Mouse (Mus musculus) kidney, adult 2 months (tissue): ENCODE results near the gene Unc45b. TPM values are rescaled to one million over a fixed set of nuclear protein-coding genes. Genes with fewer than 3 reads are reported as not detected.

ENCODE experiments used
- DNase-seq: peaks from one replicate; pipeline ENCODE4 v3.0.0; 2021
- H3K27ac ChIP-seq: fragments of 200-500 bp; 2 replicates; pipeline ENCODE4 v1.5.1; 2012; ENCODE audit warnings: low read depth, low read length, control low read depth, inconsistent platforms; ENCODE audit not compliant: insufficient read depth
- H3K27me3 ChIP-seq: fragments of 200-500 bp; replicated peaks from 2 replicates; pipeline ENCODE4 v1.6.1; 2012; ENCODE audit warnings: mild to moderate bottlenecking, moderate library complexity, low read length, inconsistent platforms; ENCODE audit not compliant: control insufficient read depth, insufficient read depth
- H3K36me3 ChIP-seq: fragments of 200-500 bp; 2 replicates; pipeline ENCODE4 v1.6.1; 2012; ENCODE audit warnings: mild to moderate bottlenecking, moderate library complexity, low read length, inconsistent platforms; ENCODE audit not compliant: control insufficient read depth, insufficient read depth
- H3K4me1 ChIP-seq: fragments of 200-500 bp; 2 replicates; pipeline ENCODE4 v1.6.1; 2011; ENCODE audit warnings: low read length; ENCODE audit not compliant: control insufficient read depth, insufficient read depth
- H3K4me3 ChIP-seq: fragments of 200-500 bp; 2 replicates; pipeline ENCODE4 v1.5.1; 2011; ENCODE audit warnings: mild to moderate bottlenecking, low read depth, low read length, control low read depth; ENCODE audit not compliant: insufficient read depth
- CTCF ChIP-seq: fragments of 200-500 bp; conservative IDR thresholded peaks from 2 replicates; pipeline ENCODE4 v1.5.1; 2011; ENCODE audit warnings: low read depth, mild to moderate bottlenecking, control low read depth, low read length, moderate library complexity, mixed read lengths; ENCODE audit not compliant: insufficient read depth, insufficient read length
- POLR2A ChIP-seq: fragments of 200-500 bp; IDR thresholded peaks from one replicate; pipeline ENCODE4 v1.6.1; 2011; ENCODE audit warnings: low read depth, low read length, control low read depth
- WGBS: fragments of 180-500 bp; shearing (Covaris S2); methylation state at CpG from one replicate; pipeline ENCODE4 v1.1.7; 2018; 5-methylcytosine and 5-hydroxymethylcytosine counted together
- polyA plus RNA-seq: library from polyadenylated mRNA; depleted of rRNA; stranded (reverse); fragments of >200 nt; gene quantifications from 2 replicates; pipeline ENCODE4 v1.2.3, GENCODE M21; 2012; rRNA removed

Gene Unc45b
- polyA plus RNA-seq = 5.0 and 7.9 TPM in 2 replicates

DNA sequence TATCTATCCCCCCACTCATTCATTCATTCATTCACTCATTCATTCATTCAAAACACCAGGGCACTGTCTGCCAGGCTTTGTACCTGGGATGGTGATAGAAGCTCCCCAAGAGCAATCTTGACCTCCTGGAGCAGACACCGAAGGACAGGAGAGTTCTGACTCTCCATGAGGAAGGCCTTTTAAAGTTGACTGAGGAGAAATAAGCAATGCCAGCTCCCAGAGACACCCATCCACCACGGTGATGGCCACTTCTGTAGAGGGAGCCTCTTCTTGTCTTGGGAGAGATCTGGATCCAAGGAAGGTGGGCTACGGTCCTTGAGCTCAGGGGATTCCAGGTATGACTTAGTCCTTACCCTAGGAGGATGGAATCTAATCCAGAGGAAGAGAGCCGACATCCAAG is at the start of gene Unc45b:
Gene Unc45b (plus strand): TSS at position 301 of the 400 bp plus-strand sequence.
- Histone ChIP-seq H3K27me3 (no peaks in the 10 kb centered on the region; the same call in 1 of the 2 replicates), H3K4me1 (no peaks in the 10 kb centered on the region; the same call in 1 of the 2 replicates), H3K27ac (no peak within 1 kb of the TSS), H3K4me3 (no peak within 1 kb of the TSS), H3K36me3 (no peaks in the 10 kb centered on the region)
- WGBS = 92% methylated on average over 4 of the region's 4 CpGs
- TF ChIP-seq POLR2A = no peak
- no peak for TF ChIP-seq CTCF
- no peak for DNase-seq

DNA sequence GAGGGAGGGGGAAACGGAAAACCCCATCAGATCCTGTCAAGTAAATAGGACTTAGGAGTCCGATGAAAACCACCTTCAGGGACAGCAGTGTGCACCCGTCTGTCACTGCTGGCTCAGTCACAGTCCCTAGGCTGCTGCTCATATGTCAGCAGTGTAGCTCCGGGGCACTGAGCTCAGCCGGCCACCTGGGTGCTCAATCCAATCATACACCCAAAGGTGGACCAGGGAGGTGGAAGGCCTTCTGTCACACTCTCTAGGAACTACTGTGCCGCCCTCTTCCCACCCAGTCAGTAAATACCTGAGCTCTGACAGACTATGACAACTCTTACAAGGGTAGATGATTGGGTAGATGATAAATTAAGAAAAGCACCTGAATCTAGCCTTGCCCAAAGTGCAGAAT is 49.6 kb upstream of the Unc45b start:
- H3K4me3 ChIP-seq = no peak overlapping the region
- no peak for DNase-seq
- H3K27ac ChIP-seq = no peak overlapping the region
- TF ChIP-seq CTCF = no peak
- TF ChIP-seq POLR2A = no peak
- H3K36me3 ChIP-seq = no peaks in the 10 kb centered on the region
- WGBS = 64% methylated on average over 6 of the region's 6 CpGs
- peaks cover 37% of the 10 kb centered on the region for H3K4me1 ChIP-seq
- no peaks in the 10 kb centered on the region for H3K27me3 ChIP-seq

DNA sequence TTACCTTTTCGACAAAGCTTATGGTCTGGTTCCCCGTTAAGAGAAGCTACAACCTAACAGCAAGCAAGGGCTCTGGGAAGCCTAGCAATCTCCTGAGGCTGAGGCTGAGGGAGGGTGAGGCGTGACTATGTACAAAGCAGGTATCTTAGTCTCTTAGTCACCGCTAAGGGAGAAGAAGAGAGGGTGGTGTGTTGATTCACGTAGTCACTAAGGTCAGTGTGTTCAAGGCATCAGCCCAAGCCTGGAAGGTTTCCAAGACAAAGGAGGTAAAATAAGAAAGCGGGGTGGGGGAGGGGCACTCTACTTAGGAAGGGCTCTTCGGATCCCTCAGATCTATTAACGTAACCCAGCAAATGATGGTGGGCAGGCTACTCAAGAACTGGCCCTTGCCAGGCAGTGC is 48.8 kb upstream of the Unc45b start:
- Histone ChIP-seq H3K36me3 (no peaks in the 10 kb centered on the region), H3K4me3 (no peak overlapping the region), H3K27ac (no peak overlapping the region), H3K27me3 (no peaks in the 10 kb centered on the region), H3K4me1 (peaks cover 33% of the 10 kb centered on the region)
- no peak for TF ChIP-seq POLR2A
- TF ChIP-seq CTCF = no peak
- 45% methylated on average over 8 of the region's 8 CpGs for WGBS
- peak; percentile 68 for DNase-seq

DNA sequence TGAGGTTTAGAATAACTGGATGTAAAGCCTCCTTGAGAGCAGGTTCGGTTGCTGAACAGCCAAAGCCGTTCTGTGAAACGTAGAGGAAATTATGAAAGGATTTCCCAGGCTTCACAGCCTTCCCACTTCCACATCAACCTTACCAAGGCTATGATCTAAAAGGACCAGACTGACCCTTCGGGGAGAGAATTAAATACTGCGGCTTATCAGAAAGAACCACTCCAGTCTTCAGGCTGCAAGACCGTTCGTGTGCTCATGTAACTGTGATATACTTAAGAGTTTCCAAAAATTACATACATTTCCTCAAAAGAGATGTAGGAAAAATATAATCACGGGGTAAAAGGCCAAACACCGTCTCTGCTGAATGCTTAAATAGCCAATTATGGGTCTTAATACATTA is 47.7 kb upstream of the Unc45b start:
- H3K36me3 ChIP-seq = no peaks in the 10 kb centered on the region
- WGBS = 90% methylated on average over 9 of the region's 9 CpGs
- H3K4me3 ChIP-seq = no peak overlapping the region
- DNase-seq = no peak
- no peaks in the 10 kb centered on the region for H3K27me3 ChIP-seq
- peaks cover 28% of the 10 kb centered on the region; the same call in 1 of the 2 replicates for H3K4me1 ChIP-seq
- H3K27ac ChIP-seq = no peak overlapping the region
- TF ChIP-seq POLR2A = no peak
- TF ChIP-seq CTCF = no peak

DNA sequence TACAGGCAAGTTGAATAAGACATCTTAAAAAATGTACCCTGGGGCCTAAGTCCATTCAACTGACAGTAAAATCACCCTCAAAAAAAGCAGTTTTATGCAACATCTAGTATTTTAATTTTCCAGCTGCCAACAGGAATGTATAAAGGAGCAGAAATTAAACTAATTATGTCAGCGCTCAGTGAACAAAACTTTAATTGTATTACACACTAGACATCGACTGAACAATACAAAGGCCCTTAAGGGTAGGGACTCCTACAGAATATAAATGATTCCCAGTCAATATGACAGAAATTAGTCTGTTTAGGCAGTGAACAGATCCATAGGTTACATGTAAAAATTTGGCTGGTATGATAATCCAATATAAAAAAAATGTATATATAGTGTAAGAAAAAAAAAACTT is 47.3 kb upstream of the Unc45b start:
- H3K4me3 ChIP-seq = no peak overlapping the region
- H3K36me3 ChIP-seq = no peaks in the 10 kb centered on the region
- 83% methylated on average over 2 of the region's 2 CpGs for WGBS
- H3K27ac ChIP-seq = no peak overlapping the region
- TF ChIP-seq CTCF (no peak), POLR2A (no peak)
- peaks cover 25% of the 10 kb centered on the region; the same call in 1 of the 2 replicates for H3K4me1 ChIP-seq
- no peak for DNase-seq
- H3K27me3 ChIP-seq = no peaks in the 10 kb centered on the region

DNA sequence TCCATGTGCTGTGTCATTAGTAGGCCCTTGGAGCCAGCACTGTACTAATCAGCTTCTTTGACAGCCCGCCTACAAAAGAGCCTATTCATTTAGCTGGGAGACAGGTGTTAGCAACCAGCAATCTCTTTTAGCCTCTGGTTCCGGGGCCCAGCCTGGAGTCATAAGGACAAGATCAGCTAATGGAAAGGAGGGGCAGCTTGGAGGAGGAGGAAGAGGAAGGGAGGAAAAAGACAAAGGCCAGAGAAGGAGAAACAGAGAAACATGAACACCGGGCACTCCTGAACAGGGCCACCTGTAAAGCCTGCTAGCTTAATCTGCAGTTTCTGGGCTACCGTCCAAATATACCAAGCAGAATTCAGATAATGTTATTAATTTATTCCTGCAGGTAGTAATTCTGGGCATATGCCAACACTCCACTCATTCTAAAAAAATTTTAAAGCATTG is 46.8 kb upstream of the Unc45b start:
- 47% methylated on average over 4 of the region's 4 CpGs for WGBS
- peak; percentile 66 for DNase-seq
- H3K27me3 ChIP-seq = no peaks in the 10 kb centered on the region
- 0 out of 2 replicates have a peak overlapping the region, but pooled peaks have one; percentile 48 for H3K27ac ChIP-seq
- no peak overlapping the region for H3K4me3 ChIP-seq
- peaks cover 23% of the 10 kb centered on the region; the same call in 1 of the 2 replicates for H3K4me1 ChIP-seq
- H3K36me3 ChIP-seq = no peaks in the 10 kb centered on the region
- TF ChIP-seq CTCF = no peak
- no peak for TF ChIP-seq POLR2A

DNA sequence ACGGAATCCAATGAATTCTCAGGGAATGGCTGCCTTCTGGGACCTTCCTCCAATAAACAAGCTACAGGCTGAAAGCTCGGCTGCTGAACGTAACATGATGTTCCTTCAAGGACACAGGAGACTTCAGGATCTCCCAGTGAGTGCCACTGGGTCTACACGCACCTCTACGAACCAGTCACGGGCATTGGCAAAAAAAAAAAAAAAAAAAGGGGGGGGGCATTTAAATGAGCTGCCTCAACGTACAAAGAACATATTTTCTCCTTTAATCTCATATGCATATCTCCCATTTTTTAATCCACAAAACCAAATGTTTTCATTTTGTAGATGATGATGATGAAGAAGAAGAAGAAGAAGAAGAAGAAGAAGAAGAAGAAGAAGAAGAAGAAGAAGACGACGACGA is 44.4 kb upstream of the Unc45b start:
- Histone ChIP-seq H3K27ac (no peak overlapping the region), H3K27me3 (no peaks in the 10 kb centered on the region), H3K4me1 (peaks cover 18% of the 10 kb centered on the region; the same call in 1 of the 2 replicates), H3K4me3 (no peak overlapping the region), H3K36me3 (no peaks in the 10 kb centered on the region)
- TF ChIP-seq POLR2A (no peak), CTCF (no peak)
- DNase-seq = no peak
- WGBS = 80% methylated on average over 10 of the region's 10 CpGs
